Mouse (Mus musculus) liver, embryonic 11.5 days (tissue): ENCODE measurements around the gene Rexo1. TPM values are rescaled to one million over a fixed set of nuclear protein-coding genes. Genes with fewer than 3 reads are reported as not detected.
A peak's percentile ranks its signal among the peaks of the same experiment; 100 is the strongest.
"Not testable (repeated sequence)": the region's sequence is repeated elsewhere in the genome, so short reads cannot be mapped to it uniquely, and the experiment has no call there.

Experiments
- ATAC-seq: fragments of 200-750 bp; cut with Nextera tagmentation; replicated peaks from 2 replicates; pipeline ENCODE4 v1.8.0; 2017; ENCODE audit warnings: moderate number of reproducible peaks, mild to moderate bottlenecking, moderate TSS enrichment, moderate library complexity; ENCODE audit not compliant: low FRiP score
- DNase-seq: peaks from one replicate; pipeline ENCODE4 v3.0.0-alpha.2; 2017; ENCODE audit warnings: low spot score
- H3K27ac ChIP-seq: fragments of 300-500 bp; sonication (generic); 2 replicates; pipeline ENCODE4 v1.5.1; 2014; ENCODE audit warnings: mild to moderate bottlenecking, low read depth, low read length, control low read depth
- H3K27me3 ChIP-seq: fragments of 300-500 bp; sonication (generic); replicated peaks from 2 replicates; pipeline ENCODE4 v1.6.1; 2014; ENCODE audit warnings: low read length, mixed read lengths; ENCODE audit not compliant: control insufficient read depth, insufficient read depth
- H3K36me3 ChIP-seq: fragments of 300-500 bp; sonication (generic); 2 replicates; pipeline ENCODE4 v1.6.1; 2014; ENCODE audit warnings: mild to moderate bottlenecking, low read length, moderate library complexity, mixed read lengths; ENCODE audit not compliant: control insufficient read depth, insufficient read depth
- H3K4me1 ChIP-seq: fragments of 300-500 bp; sonication (generic); replicated peaks from 2 replicates; pipeline ENCODE4 v1.6.1; 2014; ENCODE audit warnings: low read length, mixed read lengths; ENCODE audit not compliant: control insufficient read depth, insufficient read depth
- H3K4me2 ChIP-seq: fragments of 300-500 bp; sonication (generic); 2 replicates; pipeline ENCODE4 v1.6.1; 2014; ENCODE audit warnings: mild to moderate bottlenecking, control low read depth, moderate library complexity
- H3K4me3 ChIP-seq: fragments of 300-500 bp; sonication (generic); 2 replicates; pipeline ENCODE4 v1.5.1; 2014; ENCODE audit warnings: low read depth, low read length, control low read depth
- H3K9ac ChIP-seq: fragments of 300-500 bp; sonication (generic); 2 replicates; pipeline ENCODE4 v1.6.1; 2014; ENCODE audit warnings: low read depth, low read length, control low read depth
- H3K9me3 ChIP-seq: fragments of 300-500 bp; sonication (generic); 2 replicates; pipeline ENCODE4 v1.6.1; 2016; ENCODE audit warnings: low read length, inconsistent platforms, mixed read lengths; ENCODE audit not compliant: control insufficient read depth
- WGBS: fragments of 180-500 bp; shearing (Covaris S2); extraction: QIAGEN DNeasy Blood & Tissue Kit; methylation state at CpG from one replicate; pipeline ENCODE4 v1.1.7; 2014; 5-methylcytosine and 5-hydroxymethylcytosine counted together
- polyA plus RNA-seq: library from polyadenylated mRNA; unstranded; fragments of >200 nt; fragmentation: Nextera tagmentation; extraction: Ambion mirVana; gene quantifications from 2 replicates; pipeline ENCODE4 v1.2.1, GENCODE M21; 2014

Gene Rexo1
- polyA plus RNA-seq: 31.8 and 33.4 TPM in 2 replicates

GRCm38 (mm10) chr10:80561116-80561944, at the start of gene Rexo1:
Rexo1 (minus strand) TSS chr10:80561560.
- under 1% methylated on average over 72 of the region's 72 CpGs for WGBS
- Histone ChIP-seq H3K36me3 (no peaks in the 10 kb centered on the region), H3K27me3 (no peaks in the 10 kb centered on the region), H3K27ac (peak within 1 kb of the TSS; percentile 76), H3K9me3 (no peaks in the 10 kb centered on the region), H3K4me1 (peaks cover 32% of the 10 kb centered on the region), H3K4me2 (peak within 1 kb of the TSS; percentile 62), H3K4me3 (peak within 1 kb of the TSS; percentile 98), H3K9ac (peak within 1 kb of the TSS; percentile 95)
- peak; percentile 95 for DNase-seq
- ATAC-seq: peak; percentile 79

- Histone ChIP-seq H3K27me3 (no peaks in the 10 kb centered on the region), H3K9me3 (no peaks in the 10 kb centered on the region), H3K27ac (no peak overlapping the region), H3K4me2 (no peak overlapping the region), H3K9ac (peak overlapping the region; percentile 1; the same call in 1 of the 2 replicates), H3K36me3 (peaks cover 52% of the 10 kb centered on the region), H3K4me3 (no peak overlapping the region), H3K4me1 (peaks cover 5% of the 10 kb centered on the region; the same call in 1 of the 2 replicates)
- 51% methylated on average over 4 of the region's 4 CpGs for WGBS
- no peak for DNase-seq
- peak; percentile 60; the same call in 1 of the 2 replicates for ATAC-seq
Observed at GRCm38 (mm10) chr10:80611024-80611423, 49.7 kb upstream of the Rexo1 start.

DNA sequence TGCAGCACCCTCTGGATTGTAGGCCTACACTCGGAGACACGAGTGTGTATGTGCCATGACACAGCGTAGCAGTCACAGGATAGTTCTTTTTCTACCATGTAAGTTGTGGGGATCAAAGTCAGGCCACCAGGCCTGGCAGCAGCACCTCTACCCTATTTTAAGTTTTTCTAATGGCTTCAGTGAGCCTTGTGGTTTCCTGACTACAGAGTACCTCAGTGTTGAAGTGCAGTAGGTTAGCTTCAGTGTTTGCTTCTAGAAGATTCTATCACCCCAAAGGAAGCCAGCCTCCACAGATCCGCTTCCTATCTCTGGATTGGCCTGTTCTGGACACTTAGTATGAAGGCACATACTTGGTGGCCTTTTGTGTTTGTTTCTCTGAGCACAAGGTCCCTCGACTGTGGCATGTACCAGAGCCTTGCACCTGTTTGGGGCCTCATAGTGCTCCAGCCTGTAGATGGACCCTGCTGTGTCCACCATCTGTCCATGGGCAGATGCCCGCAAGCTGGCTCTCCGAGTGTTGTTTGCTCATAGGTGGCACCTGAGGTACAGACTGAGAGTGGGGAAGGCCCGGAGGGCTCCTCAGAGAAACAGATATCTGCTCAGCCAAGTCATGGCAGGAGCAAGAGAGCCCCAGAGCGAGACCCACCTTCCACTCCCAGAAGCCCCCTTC, 48.9 kb upstream of the Rexo1 start:
- no peak overlapping the region; the same call in 1 of the 2 replicates for H3K9ac ChIP-seq
- no peak overlapping the region for H3K4me2 ChIP-seq
- no peaks in the 10 kb centered on the region for H3K9me3 ChIP-seq
- WGBS: 86% methylated on average over 9 of the region's 9 CpGs
- peaks cover 5% of the 10 kb centered on the region; the same call in 1 of the 2 replicates for H3K4me1 ChIP-seq
- H3K27me3 ChIP-seq: no peaks in the 10 kb centered on the region
- DNase-seq (no peak), ATAC-seq (no peak)
- H3K4me3 ChIP-seq: 0 out of 2 replicates have a peak overlapping the region, but pooled peaks have one; percentile 5
- H3K27ac ChIP-seq: no peak overlapping the region
- H3K36me3 ChIP-seq: peaks cover 54% of the 10 kb centered on the region

GRCm38 (mm10) chr10:80609269-80609924, 48.0 kb upstream of the Rexo1 start:
- Histone ChIP-seq H3K4me3 (no peak overlapping the region), H3K4me2 (no peak overlapping the region), H3K9me3 (no peaks in the 10 kb centered on the region), H3K4me1 (peaks cover 12% of the 10 kb centered on the region), H3K36me3 (peaks cover 48% of the 10 kb centered on the region), H3K27me3 (no peaks in the 10 kb centered on the region), H3K9ac (no peak overlapping the region), H3K27ac (no peak overlapping the region)
- WGBS: 91% methylated on average over 10 of the region's 10 CpGs
- ATAC-seq (no peak), DNase-seq (no peak)

DNA sequence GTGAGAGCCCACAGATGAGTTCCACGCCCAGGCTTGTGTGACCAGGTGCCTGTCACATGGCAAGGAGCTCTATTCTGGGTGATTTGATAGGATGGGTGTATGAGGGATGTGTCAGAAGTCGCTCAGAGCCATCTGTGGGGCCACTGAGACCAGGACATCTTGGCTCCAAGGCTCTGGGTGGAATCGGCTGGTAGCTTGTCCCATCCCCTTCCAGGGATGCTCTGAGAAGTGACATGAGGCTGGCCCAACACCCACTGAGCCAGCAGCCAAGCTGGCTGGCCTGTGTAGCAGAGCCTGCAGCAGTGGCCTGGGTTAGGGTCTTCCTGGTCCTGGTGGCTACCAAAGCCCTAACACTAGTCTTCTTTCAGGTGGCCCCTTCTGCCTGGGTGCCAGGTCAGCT, 47.1 kb upstream of the Rexo1 start:
- no peak for ATAC-seq
- Histone ChIP-seq H3K4me2 (no peak overlapping the region), H3K4me1 (peaks cover 21% of the 10 kb centered on the region), H3K9ac (no peak overlapping the region), H3K27me3 (no peaks in the 10 kb centered on the region), H3K27ac (no peak overlapping the region), H3K36me3 (peaks cover 43% of the 10 kb centered on the region), H3K4me3 (no peak overlapping the region), H3K9me3 (no peaks in the 10 kb centered on the region)
- DNase-seq: no peak
- WGBS: 91% methylated on average over 3 of the region's 3 CpGs

DNA sequence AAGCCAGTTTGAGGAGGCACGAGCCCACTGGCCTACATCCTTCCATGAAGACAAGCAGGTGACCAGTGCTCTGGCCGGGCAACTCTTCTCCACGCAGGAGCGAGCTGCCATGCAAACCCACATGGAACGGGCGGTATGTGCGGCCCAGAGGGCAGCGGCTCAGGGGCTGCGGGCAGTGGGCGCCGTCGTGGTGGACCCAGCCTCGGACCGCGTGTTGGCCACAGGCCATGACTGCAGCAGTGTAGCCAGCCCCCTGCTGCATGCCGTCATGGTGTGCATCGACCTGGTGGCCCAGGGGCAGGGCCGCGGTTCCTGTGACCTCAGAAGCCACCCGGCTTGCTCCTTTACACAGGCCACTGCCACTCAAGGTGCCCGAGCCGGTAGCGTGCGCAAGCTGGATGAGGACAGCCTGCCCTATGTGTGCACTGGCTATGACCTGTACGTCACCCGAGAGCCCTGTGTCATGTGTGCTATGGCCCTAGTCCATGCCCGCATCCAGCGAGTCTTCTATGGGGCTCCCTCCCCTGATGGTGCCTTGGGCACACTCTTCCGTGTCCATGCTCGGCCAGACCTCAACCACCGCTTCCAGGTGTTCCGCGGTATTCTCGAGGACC, 45.5 kb upstream of the Rexo1 start:
- Histone ChIP-seq H3K36me3 (peaks cover 36% of the 10 kb centered on the region), H3K4me3 (no peak overlapping the region), H3K9ac (no peak overlapping the region), H3K27ac (no peak overlapping the region), H3K4me2 (no peak overlapping the region), H3K9me3 (no peaks in the 10 kb centered on the region), H3K27me3 (no peaks in the 10 kb centered on the region), H3K4me1 (peaks cover 27% of the 10 kb centered on the region)
- DNase-seq (no peak), ATAC-seq (no peak)
- WGBS: 94% methylated on average over 34 of the region's 34 CpGs

DNA sequence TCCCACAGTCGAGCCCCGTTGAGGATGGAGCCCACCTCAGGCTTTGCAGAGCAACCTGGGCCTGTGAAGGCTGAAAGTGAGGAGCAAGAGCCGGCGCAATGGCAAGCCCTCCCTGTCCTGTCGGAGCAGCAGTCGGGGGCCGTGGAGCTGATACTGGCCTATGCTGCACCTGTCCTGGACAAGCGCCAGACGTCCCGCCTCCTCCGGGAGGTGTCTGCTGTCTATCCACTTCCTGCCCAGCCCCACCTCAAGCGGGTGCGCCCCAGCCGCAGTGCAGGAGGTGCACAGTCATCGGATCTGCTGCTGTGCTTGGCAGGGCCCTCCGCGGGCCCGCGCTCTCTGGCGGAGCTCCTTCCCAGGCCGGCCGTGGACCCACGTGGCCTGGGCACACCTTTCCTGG, 44.9 kb upstream of the Rexo1 start:
- DNase-seq (no peak), ATAC-seq (no peak)
- H3K9me3 ChIP-seq: no peaks in the 10 kb centered on the region
- peaks cover 36% of the 10 kb centered on the region for H3K36me3 ChIP-seq
- WGBS: 91% methylated on average over 23 of the region's 23 CpGs
- no peak overlapping the region for H3K4me3 ChIP-seq
- H3K9ac ChIP-seq: no peak overlapping the region; the same call in 1 of the 2 replicates
- H3K27ac ChIP-seq: no peak overlapping the region
- H3K4me2 ChIP-seq: no peak overlapping the region
- H3K4me1 ChIP-seq: peaks cover 30% of the 10 kb centered on the region
- no peaks in the 10 kb centered on the region for H3K27me3 ChIP-seq

- not testable (repeated sequence) for H3K9me3 ChIP-seq, H3K4me3 ChIP-seq, H3K27me3 ChIP-seq, DNase-seq, ATAC-seq
- peak within 1 kb of the TSS; percentile 73 for H3K4me2 ChIP-seq
- peak within 1 kb of the TSS; percentile 87 for H3K27ac ChIP-seq
- WGBS: 90% methylated on average over 3 of the region's 4 CpGs
- H3K9ac ChIP-seq: peak within 1 kb of the TSS; percentile 49
- peaks cover 36% of the 10 kb centered on the region for H3K36me3 ChIP-seq
- peaks cover 32% of the 10 kb centered on the region for H3K4me1 ChIP-seq
Observed at GRCm38 (mm10) chr10:80605721-80606120, 44.4 kb upstream of the Rexo1 start, which contains the start of gene Gm49322. Gm49322 (plus strand) TSS chr10:80606021.
